In the genomic region with DNA sequence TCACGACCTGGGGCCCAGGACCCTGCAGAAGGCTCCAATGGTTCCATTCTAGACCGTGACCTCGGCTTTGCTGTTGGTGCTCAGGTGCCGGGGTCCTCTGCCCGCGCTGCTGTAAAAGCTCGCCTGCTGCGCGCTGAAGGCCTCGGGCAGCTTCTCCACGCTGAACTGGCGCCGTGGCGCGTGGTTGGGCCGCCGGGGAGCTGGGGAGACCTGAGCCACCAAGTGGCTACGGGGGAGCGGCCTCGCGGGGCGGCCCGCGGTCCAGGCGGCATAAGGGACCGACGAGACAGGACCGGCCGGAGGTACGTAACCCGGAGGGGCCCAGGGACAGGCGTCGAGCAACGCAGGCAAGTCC, we compare ENCODE assay signal across 12 mouse cellular contexts. TPM values are rescaled to one million over a fixed set of nuclear protein-coding genes. Genes with fewer than 3 reads are reported as not detected.
DNase-seq lines count a peak whose midpoint lies in the region; ATAC-seq lines count a peak whose summit lies in the region.
"Had no signal": no experiment of that assay in that cellular context is flagged by ENCODE, and none has a peak within 500 bp of the region (broad histone marks: within the 10 kb centered on the region; RNA-seq: fewer than 3 reads in every experiment).

No protein-coding gene starts in this region.

- H3K4me1 ChIP-seq in kidney, embryonic 15.5 days = peaks cover 34% of the 10 kb centered on the region
- H3K4me1 ChIP-seq in limb, embryonic 10.5 days = peaks cover 36% of the 10 kb centered on the region
- H3K4me1 ChIP-seq in neural tube, embryonic 12.5 days = peaks cover 27% of the 10 kb centered on the region

- H3K9me3 ChIP-seq in kidney, embryonic 15.5 days (replicated peaks) = no peaks in the 10 kb centered on the region
- H3K9me3 ChIP-seq in limb, embryonic 10.5 days (replicated peaks) = no peaks in the 10 kb centered on the region
- no peaks in the 10 kb centered on the region for H3K9me3 ChIP-seq in neural tube, embryonic 12.5 days
- H3K9me3 ChIP-seq: embryonic facial prominence, embryonic 15.5 days had no signal

- peak overlapping the region; percentile 12; the same call in 1 of the 2 replicates for H3K4me3 ChIP-seq in kidney, embryonic 15.5 days (replicated peaks)
- peak overlapping the region; percentile 18; the same call in 1 of the 2 replicates for H3K4me3 ChIP-seq in limb, embryonic 10.5 days
- H3K4me3 ChIP-seq in neural tube, embryonic 12.5 days = no peak overlapping the region
- H3K4me3 ChIP-seq: embryonic facial prominence, embryonic 15.5 days had no signal

- no peak for ATAC-seq in kidney, embryonic 15.5 days (replicated peaks; ENCODE audit: low FRiP score)
- no peak for ATAC-seq in neural tube, embryonic 12.5 days (ENCODE audit: low FRiP score, low read depth)
- ATAC-seq in megakaryocyte progenitor cell, adult 5-6 weeks (replicated peaks; ENCODE audit: poor library complexity) = no peak

- H3K36me3 ChIP-seq in kidney, embryonic 15.5 days = peaks cover 45% of the 10 kb centered on the region
- peaks cover 52% of the 10 kb centered on the region for H3K36me3 ChIP-seq in limb, embryonic 10.5 days
- peaks cover 45% of the 10 kb centered on the region for H3K36me3 ChIP-seq in neural tube, embryonic 12.5 days

- H3K27ac ChIP-seq in kidney, embryonic 15.5 days = no peak overlapping the region
- no peak overlapping the region for H3K27ac ChIP-seq in limb, embryonic 10.5 days
- no peak overlapping the region for H3K27ac ChIP-seq in neural tube, embryonic 12.5 days
- H3K27ac ChIP-seq: embryonic facial prominence, embryonic 15.5 days; macrophage had no signal

- H3K4me2 ChIP-seq in kidney, embryonic 15.5 days = peak overlapping the region; percentile 35
- H3K4me2 ChIP-seq in neural tube, embryonic 12.5 days (replicated peaks) = peak overlapping the region; percentile 23
- H3K4me2 ChIP-seq: embryonic facial prominence, embryonic 15.5 days had no signal

- 0 out of 2 replicates have a peak overlapping the region, but pooled peaks have one; percentile 17 for H3K9ac ChIP-seq in kidney, embryonic 15.5 days
- H3K9ac ChIP-seq in neural tube, embryonic 12.5 days = no peak overlapping the region
- H3K9ac ChIP-seq: embryonic facial prominence, embryonic 15.5 days had no signal

- WGBS in kidney, embryonic 15.5 days = 13% methylated on average over 34 of the region's 34 CpGs
- WGBS in limb, embryonic 10.5 days = 9% methylated on average over 34 of the region's 34 CpGs
- WGBS in neural tube, embryonic 12.5 days = 11% methylated on average over 34 of the region's 34 CpGs

- H3K27me3 ChIP-seq in kidney, embryonic 15.5 days = peaks cover 73% of the 10 kb centered on the region
- H3K27me3 ChIP-seq in limb, embryonic 10.5 days (ENCODE audit: low read depth, poor library complexity, severe bottlenecking) = peaks cover 80% of the 10 kb centered on the region
- H3K27me3 ChIP-seq in neural tube, embryonic 12.5 days (replicated peaks) = peaks cover 70% of the 10 kb centered on the region

- DNase-seq in cerebellum, adult 18-20 months = peak; percentile 33 to 64
- no peak for DNase-seq in cerebellum, postnatal 4 days (ENCODE audit: low spot score in 2 of 2)
- no peak for DNase-seq in kidney, postnatal 10 days
- no peak for DNase-seq in limb, embryonic 10.5 days (ENCODE audit: low spot score)
- no peak for DNase-seq in layer of hippocampus, adult 18-20 months (ENCODE audit: low spot score in 2 of 2)

RNA-seq across cellular contexts. Expression of gene Shisa8, which starts 5.5 kb away (rescaled TPM):
- polyA plus RNA-seq in kidney, embryonic 15.5 days (2015; fragmentation: Nextera tagmentation; extraction: Ambion mirVana) = 0.44 and 0.45 TPM in 2 replicates
- 0.15 TPM in 1 of 2 replicates, not detected in the other for polyA plus RNA-seq in limb, embryonic 10.5 days (2016; fragmentation: Nextera tagmentation; extraction: Ambion mirVana)
- polyA plus RNA-seq in neural tube, embryonic 12.5 days (2016; fragmentation: Nextera tagmentation; extraction: Ambion mirVana) = 0.29 and 0.46 TPM in 2 replicates
- 0.10 and 0.12 TPM in 2 replicates for total RNA-seq in megakaryocyte progenitor cell, adult 5-6 weeks (2015)
- 0.27 and 3.2 TPM in 2 replicates for total RNA-seq in megakaryocyte progenitor cell, adult 5-6 weeks (2017)
- total RNA-seq in layer of hippocampus, adult 18-20 months (2021) = 1 to 10 TPM; 1.4 to 1.9 TPM
- total RNA-seq: gastrocnemius, adult 18-20 months had no signal
- polyA plus RNA-seq: macrophage had no signal

RNA-seq across cellular contexts. Expression of gene Tnfrsf13c, which starts 17.1 kb away (rescaled TPM):
- polyA plus RNA-seq in kidney, embryonic 15.5 days (2015; fragmentation: Nextera tagmentation; extraction: Ambion mirVana) = 0.10 TPM in 1 of 2 replicates, not detected in the other
- polyA plus RNA-seq in limb, embryonic 10.5 days (2016; fragmentation: Nextera tagmentation; extraction: Ambion mirVana) = 0.15 and 0.33 TPM in 2 replicates
- 0.10 and 0.22 TPM in 2 replicates for polyA plus RNA-seq in neural tube, embryonic 12.5 days (2016; fragmentation: Nextera tagmentation; extraction: Ambion mirVana)
- total RNA-seq in megakaryocyte progenitor cell, adult 5-6 weeks (2015) = 2.1 and 2.4 TPM in 2 replicates
- 0.34 and 0.92 TPM in 2 replicates for total RNA-seq in megakaryocyte progenitor cell, adult 5-6 weeks (2017)
- under 1 TPM; 0.47 to 0.76 TPM for total RNA-seq in layer of hippocampus, adult 18-20 months (2021)
- total RNA-seq: gastrocnemius, adult 18-20 months had no signal

RNA-seq across cellular contexts. Expression of gene Cenpm, which starts 37.5 kb away (rescaled TPM):
- 78.8 and 84.2 TPM in 2 replicates for polyA plus RNA-seq in kidney, embryonic 15.5 days (2015; fragmentation: Nextera tagmentation; extraction: Ambion mirVana)
- polyA plus RNA-seq in limb, embryonic 10.5 days (2016; fragmentation: Nextera tagmentation; extraction: Ambion mirVana) = 83.9 and 86.0 TPM in 2 replicates
- polyA plus RNA-seq in neural tube, embryonic 12.5 days (2016; fragmentation: Nextera tagmentation; extraction: Ambion mirVana) = 45.5 and 45.8 TPM in 2 replicates
- total RNA-seq in megakaryocyte progenitor cell, adult 5-6 weeks (2015) = 32.9 and 42.6 TPM in 2 replicates
- 16.5 and 24.9 TPM in 2 replicates for total RNA-seq in megakaryocyte progenitor cell, adult 5-6 weeks (2017)
- total RNA-seq in layer of hippocampus, adult 18-20 months (2021) = 1 to 10 TPM; 2.5 to 3.1 TPM
- total RNA-seq: gastrocnemius, adult 18-20 months had no signal

RNA-seq across cellular contexts. Expression of gene 1500009C09Rik, which starts 45.1 kb away (rescaled TPM):
- 0.10 TPM in 1 of 2 replicates, not detected in the other for polyA plus RNA-seq in kidney, embryonic 15.5 days (2015; fragmentation: Nextera tagmentation; extraction: Ambion mirVana)
- polyA plus RNA-seq in limb, embryonic 10.5 days (2016; fragmentation: Nextera tagmentation; extraction: Ambion mirVana) = not detected in 2 replicates
- 1.7 and 3.2 TPM in 2 replicates for polyA plus RNA-seq in neural tube, embryonic 12.5 days (2016; fragmentation: Nextera tagmentation; extraction: Ambion mirVana)
- not detected in 2 replicates for total RNA-seq in megakaryocyte progenitor cell, adult 5-6 weeks (2015)
- not detected in 2 replicates for total RNA-seq in megakaryocyte progenitor cell, adult 5-6 weeks (2017)
- total RNA-seq in layer of hippocampus, adult 18-20 months (2021) = 100 to 1,000 TPM; 100 to 113 TPM
- total RNA-seq: gastrocnemius, adult 18-20 months had no signal
- polyA plus RNA-seq: embryonic facial prominence, embryonic 15.5 days; intestine, embryonic 14.5 days; macrophage had no signal

Comparison
In these comparisons a context has a peak if more than half of its experiments do, and no peak if none do; other contexts are left out.
1. DNase-seq: peak in cerebellum, adult 18-20 months (2 of 2); none in cerebellum, postnatal 4 days (0 of 2), kidney, postnatal 10 days (single experiment), limb, embryonic 10.5 days (single experiment) and layer of hippocampus, adult 18-20 months (0 of 2).